Mouse (Mus musculus): ENCODE measurements around the gene Fam110c. TPM values are rescaled to one million over a fixed set of nuclear protein-coding genes. Genes with fewer than 3 reads are reported as not detected.
"Not testable (repeated sequence)": the region's sequence is repeated elsewhere in the genome, so short reads cannot be mapped to it uniquely, and the experiment has no call there.

Gene Fam110c
- 15.0 and 16.1 TPM in 2 replicates for polyA plus RNA-seq (2012; rRNA removed)

- peak; percentile 87 for DNase-seq (ENCODE audit: low spot score)
Measured at GRCm38 (mm10) chr12:31073412-31074354, at the start of gene Fam110c. Gene Fam110c, plus strand, starts transcription at chr12:31073861.

DNA sequence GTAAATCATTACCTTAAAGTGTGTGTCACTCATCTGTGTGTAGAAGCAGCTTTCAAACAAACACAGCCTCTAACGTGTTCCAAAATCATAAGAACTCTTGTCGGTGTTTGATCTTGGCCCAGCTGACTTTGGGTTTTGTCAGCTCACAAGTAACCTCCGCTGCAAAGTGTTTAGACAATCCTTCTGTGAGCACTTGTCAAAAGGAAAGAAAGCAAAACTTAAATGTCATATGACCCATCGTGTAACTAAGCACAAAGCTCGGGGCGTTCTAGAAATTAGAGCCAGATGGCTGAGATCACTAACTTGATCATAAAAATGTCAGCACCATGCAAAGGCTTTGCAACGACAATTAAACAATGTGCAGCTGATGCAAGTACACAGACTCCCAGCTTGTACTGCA lies 47.2 kb upstream of the Fam110c start:
- DNase-seq (ENCODE audit: low spot score) = no peak

GRCm38 (mm10) chr12:31052066-31052465 lies 21.6 kb upstream of the Fam110c start:
- DNase-seq (ENCODE audit: low spot score) = no peak

- DNase-seq (ENCODE audit: low spot score) = no peak
Measured at GRCm38 (mm10) chr12:31056291-31056864, 17.3 kb upstream of the Fam110c start.

- no peak for DNase-seq (ENCODE audit: low spot score)
Measured at GRCm38 (mm10) chr12:31059393-31059853, 14.2 kb upstream of the Fam110c start.

GRCm38 (mm10) chr12:31060245-31060644 lies 13.4 kb upstream of the Fam110c start:
- DNase-seq (ENCODE audit: low spot score) = no peak

GRCm38 (mm10) chr12:31071222-31071621 lies 2.4 kb upstream of the Fam110c start:
- no peak for DNase-seq (ENCODE audit: low spot score)

DNA sequence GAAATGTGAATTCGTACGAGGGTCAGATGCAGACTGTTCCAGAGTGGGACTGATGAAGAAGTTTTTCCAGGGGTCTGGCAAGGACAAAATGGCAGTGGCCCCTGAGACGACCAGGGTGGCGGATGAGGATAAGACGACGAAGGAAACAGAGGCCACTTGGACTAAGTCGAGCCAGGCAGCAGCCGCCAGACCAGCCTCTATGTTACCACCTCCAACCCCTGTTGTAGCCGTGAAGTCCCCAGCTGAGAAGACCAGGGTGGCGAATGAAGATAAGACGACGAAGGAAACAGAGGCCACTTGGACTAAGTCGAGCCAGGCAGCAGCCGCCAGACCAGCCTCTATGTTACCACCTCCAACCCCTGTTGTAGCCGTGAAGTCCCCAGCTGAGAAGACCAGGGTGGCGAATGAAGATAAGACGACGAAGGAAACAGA lies 710 bp downstream of the Fam110c start:
- DNase-seq (ENCODE audit: low spot score) = not testable (repeated sequence)

- DNase-seq (ENCODE audit: low spot score) = no peak
Measured at GRCm38 (mm10) chr12:31074839-31075538, 1.3 kb downstream of the Fam110c start.

DNA sequence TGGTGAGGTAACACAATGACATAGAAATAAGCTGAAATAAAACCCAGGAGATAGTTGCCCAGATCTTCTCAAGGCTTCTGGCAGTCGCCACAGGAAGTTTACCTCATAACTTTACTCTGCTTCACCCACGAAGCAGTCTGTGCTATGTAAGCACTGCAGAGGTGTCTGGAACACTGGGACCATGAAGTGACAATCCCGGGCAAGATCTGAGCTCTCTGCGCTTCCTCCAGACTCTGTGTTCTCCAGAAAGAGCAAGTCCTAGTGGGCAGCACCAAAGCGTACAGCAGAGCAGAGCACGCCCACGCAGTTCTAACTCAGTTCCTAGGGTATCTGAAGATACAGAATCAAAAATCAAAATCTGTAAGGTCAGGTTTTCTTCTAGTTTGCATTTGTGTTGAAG lies 3.4 kb downstream of the Fam110c start:
- no peak for DNase-seq (ENCODE audit: low spot score)

GRCm38 (mm10) chr12:31078030-31078429 lies 4.4 kb downstream of the Fam110c start:
- no peak for DNase-seq (ENCODE audit: low spot score)

DNA sequence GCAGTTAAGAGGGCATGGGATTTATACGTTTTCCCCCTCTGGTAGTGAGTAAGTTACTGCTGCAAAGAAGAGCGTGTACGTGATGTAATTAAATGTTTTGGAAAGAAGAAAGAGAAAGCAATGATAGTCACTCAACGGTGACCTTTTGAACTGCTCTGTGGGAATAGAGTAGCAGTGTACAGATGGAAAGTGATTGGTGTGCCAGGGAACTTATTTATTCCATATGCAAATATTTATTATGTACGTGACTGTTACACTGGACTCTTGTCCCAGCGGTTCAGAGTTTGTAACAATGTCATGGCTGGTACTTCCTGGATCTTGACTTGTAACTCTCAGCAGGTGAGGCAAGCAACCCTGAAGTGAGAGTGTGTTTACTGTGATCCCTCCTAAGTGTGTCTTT lies 6.7 kb downstream of the Fam110c start:
- no peak for DNase-seq (ENCODE audit: low spot score)

GRCm38 (mm10) chr12:31080890-31081554 lies 7.4 kb downstream of the Fam110c start:
- DNase-seq (ENCODE audit: low spot score) = no peak

DNA sequence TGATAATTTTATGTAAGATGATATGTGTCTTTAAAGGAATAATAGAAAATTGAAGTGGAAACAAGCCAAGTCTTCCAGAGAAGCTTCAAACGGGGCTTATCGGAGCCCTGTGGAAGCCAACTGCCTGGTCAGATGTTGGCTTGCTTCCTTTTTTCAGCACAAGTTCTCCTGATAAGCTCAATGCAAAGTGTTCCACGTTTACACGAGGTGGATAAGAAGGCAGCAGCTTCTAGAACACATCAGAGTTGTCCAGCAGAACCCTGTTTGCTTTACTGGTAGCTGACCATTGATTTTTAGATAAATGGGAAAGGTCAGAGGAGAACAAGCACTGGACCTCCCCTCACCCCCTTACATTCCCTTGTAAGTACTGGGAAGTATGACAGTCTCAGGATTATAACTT lies 9.3 kb downstream of the Fam110c start:
- no peak for DNase-seq (ENCODE audit: low spot score)

GRCm38 (mm10) chr12:31083407-31083806 lies 9.7 kb downstream of the Fam110c start:
- DNase-seq (ENCODE audit: low spot score) = no peak

GRCm38 (mm10) chr12:31087060-31087459 lies 13.4 kb downstream of the Fam110c start:
- DNase-seq (ENCODE audit: low spot score) = no peak

GRCm38 (mm10) chr12:31090401-31090800 lies 16.7 kb downstream of the Fam110c start:
- DNase-seq (ENCODE audit: low spot score) = no peak

DNA sequence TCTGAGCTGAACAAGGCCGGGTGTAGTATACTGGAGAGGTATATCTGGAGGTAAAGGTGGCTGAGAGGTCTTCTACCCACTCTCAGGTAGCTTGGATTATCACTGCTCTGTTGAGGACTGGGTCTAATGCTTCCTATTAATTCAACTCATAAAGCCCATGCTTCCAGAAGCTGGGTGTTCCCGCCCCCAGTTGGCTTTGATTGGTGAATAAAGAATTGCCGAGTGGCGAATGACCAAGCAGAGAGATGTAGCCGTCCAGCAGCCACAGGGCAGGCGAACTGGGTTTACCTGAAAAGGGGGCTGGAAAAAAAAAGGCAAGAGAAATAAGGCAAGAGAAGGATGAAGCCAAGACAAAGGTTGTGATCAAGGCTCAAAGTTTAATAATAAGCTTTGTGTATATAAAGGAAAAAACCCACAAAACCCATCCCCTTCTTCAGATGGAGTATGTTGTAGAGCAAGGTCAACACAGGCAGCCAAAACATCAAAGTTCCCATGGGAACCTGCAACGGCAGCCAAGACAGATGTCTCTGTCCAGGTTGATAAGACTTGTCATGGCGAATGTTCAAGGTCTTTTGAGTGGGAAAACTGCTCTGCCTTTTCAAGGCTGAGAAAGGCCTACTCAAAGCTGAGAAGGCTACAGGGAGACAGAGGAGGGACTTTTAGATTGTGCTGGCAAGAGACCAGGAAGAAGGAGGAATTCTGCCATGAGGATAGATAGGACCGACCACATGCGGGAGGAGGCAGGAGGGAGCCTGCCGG lies 17.4 kb downstream of the Fam110c start:
- no peak for DNase-seq (ENCODE audit: low spot score)

- DNase-seq (ENCODE audit: low spot score) = no peak
Measured at GRCm38 (mm10) chr12:31092481-31092880, 18.8 kb downstream of the Fam110c start.

GRCm38 (mm10) chr12:31097185-31097584 lies 23.5 kb downstream of the Fam110c start:
- DNase-seq (ENCODE audit: low spot score) = no peak

DNA sequence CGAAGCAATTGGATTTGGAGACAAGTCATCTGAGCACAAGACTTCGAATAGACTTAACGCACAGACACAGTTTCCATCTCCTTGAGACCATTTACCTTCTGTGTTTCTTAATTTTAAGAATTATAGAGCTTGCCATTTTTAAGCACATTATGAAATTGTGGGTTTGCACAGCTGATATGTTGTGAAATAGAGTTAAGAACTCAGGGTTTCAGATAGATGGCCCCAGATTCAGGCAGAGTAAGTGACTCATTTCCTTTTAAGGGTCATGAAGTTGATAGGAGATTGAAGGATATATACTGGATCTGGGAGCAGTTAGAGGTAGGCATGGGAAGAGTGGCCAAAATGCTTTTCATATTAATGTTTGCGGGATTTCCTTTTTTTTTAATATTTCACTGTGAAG lies 27.5 kb downstream of the Fam110c start:
- DNase-seq (ENCODE audit: low spot score) = no peak
